Mouse (Mus musculus) CD8-positive naive resting alpha-beta T cell, adult 2 months (primary cell): Measurements from ENCODE around the gene Itk.

Experiments
- DNase-seq, 2 experiments: peaks; one replicate each; pipeline ENCODE4 v3.0.0; 2022; ENCODE audit warnings: low read depth in 2 of 2, low spot score in 2 of 2

Itk gene

DNA sequence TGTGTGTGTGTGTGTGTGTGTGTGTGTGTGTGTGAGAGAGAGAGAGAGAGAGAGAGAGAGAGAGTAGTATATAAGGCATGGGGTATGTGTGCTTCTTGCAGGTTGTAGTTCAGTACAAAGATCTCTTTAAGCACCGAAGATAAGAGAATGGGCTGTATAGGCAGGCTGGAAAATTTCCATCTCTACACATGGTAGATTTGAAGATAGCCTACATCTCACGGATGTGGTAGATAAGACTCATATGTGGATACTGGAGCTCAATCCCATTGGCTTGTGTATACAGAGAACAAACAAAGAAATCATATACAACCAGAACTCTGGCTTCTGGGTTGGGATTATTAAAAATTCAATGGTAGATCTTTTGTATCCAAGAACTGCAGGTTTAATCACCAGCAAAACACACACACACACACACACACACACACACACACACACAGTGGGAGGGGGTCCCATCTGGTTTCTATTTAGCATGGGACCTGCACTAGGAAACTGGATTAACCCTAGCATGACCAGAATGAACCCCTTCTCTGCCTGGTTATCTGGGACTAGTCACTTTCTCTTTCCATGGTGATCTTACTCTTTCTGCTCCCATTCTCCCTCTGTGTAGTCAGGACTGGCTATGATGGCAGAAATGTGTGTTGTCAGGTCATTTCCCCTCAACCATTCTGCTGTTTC is 28.2 kb downstream of the Itk start:
- no peak for DNase-seq

DNA sequence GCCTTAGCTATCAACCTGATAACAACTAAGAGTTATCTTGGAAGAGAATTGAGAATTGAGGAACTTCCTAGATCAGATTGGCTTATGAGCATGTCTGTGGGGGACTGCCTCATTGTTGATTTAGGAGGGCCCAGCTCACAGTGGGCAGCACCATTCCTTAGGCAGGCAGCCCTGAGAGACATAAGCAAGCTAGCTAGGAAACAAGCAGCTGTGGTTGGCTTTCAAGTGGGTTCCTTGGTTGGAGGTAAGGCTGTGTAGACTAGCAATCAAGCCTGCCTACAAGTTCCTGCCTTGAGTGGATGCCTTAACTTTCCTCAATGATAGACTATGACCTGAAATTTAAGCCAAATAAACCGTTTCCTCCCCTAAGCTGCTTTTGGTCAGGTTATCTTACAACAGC is 30.9 kb downstream of the Itk start:
- DNase-seq = peak in 1 of 2 experiments; percentile 61

DNA sequence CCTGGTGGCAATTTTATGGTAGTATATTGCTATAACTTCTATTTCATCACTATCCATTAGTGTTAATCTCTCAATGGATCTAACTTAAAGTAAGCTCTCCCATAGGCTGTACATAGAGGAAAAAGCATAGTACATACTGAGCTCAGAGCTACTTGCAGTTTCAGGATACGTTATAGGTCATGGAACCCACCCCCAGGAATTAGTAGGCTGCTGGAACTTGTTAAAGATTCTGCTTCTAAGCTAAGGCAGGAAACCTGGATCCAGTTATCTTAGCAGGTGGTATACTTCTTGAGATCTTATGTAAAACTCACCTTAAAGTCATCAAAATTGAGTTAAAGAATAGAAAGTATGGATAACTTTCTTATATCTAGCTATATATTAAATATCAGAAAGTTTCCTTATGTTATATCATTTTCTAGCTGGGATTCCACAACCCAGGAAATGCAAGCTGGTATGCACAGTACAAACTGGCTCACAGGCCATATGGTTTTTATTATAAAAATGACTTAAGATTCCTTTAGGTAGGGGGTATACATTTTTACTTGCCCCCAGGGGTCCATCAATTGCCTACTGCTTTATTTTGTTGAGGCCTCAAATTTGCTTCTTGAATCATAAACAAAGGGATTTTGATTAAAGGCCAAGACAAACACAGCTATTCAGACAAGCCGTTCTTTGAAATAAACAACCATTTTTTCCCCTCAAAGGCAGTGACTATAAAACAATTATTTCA is 39.5 kb downstream of the Itk start:
- no peak for DNase-seq

DNA sequence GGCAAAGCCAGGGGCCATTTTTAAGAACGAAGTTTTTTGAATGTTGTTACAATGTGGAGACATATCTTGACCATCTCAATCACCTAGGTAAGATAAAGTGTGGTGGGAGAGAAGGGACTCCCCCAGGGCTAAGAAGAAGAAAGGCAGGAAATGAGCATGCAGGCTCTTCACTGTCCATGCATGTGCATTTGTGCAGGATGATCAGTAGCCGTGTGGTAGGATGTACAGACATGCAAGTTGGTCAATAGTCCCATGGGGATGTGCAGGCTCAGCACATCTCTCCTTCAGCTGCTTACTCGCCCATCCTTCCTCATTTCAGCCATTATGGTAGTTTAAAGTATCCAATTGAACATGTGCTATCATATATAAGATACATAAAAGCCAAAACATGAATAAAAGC is 40.9 kb downstream of the Itk start:
- DNase-seq = no peak

DNA sequence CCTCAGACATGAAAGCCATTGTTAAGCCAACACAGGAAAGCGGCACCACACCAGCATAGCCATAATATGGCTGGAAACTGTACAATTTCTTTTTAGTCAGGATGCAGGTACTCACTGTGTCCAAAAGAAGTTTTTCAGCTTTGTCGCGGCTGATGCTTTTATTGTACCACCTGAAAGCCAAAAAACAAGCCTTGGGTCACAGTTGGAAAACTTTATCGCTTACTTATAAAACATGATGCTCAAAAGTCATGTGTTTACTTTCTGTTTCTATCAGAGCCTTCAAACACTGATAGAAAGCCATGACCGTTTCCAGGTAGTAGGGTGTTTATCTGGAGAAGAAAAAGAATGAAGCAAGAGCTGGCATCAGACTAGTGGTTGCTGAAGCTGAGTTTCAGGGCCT is 41.6 kb downstream of the Itk start:
- DNase-seq = no peak

DNA sequence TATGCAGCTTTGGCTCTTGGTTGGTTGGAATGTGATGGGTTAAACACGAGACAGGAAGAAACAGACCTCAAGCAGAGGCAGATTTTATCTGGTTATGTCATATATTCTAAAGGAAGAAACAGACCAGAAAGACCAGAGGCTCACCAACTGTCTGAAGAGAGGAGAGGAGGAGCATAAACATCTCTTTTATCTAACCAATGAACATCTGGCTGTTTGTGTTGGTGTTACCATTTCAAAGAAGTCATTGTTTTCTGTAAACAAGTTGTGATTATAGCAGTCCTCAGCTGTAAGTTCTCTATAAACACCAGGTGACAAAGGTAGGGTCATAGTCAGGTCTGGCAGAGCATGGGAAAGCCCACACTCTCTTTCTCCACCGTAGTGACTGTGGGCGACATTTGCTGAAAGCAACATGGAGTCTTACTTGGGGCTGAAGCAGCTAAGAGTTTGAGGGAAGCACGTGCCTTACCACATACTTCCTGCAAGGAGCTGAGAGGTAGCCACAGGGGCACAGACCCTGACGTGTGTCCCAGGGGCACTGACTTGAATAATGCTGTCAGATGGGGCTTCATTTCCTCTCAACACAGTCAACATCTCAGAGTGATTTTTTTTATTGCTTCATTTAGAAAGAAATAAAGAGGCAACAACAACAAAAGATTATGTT is 45.3 kb downstream of the Itk start:
- DNase-seq = peak; percentile 74 to 75

DNA sequence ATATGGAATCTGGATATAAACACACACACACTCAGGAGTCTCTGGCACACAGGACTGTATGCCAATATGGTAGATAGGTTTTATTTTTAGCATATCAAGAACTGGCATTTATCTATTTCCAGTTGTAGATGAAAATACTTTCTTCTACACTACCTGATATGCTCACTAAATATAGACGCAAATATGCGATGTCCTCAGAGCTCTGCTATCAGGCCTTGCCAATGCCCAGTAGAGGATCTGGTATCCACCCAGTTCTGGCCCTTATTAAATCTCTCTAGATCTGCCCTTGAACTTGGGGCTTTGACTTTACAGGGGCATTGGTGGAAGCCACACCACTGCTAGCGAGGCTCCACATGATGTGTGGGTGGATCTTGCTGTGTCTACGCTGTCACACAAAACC is 47.4 kb downstream of the Itk start:
- DNase-seq = no peak

DNA sequence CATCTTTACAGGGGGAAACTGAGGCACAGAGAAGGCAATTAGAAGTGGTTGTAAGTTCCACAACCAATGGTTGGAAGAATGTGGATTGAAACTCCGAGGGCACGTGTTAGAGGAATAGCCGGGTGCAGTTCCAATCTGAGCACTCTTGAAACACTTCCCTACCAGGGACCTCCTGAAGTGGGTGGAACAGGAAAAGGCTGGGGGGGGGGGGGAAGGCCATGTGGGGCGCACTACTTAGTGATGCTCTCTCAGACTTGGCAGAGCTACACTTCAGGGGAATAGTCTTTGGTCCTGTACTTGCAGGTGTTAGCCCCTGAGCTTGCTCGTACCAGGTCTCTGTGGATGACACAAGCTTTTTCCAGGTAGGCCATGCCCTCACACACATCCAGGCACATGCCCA is 53.3 kb downstream of the Itk start:
- DNase-seq = no peak

DNA sequence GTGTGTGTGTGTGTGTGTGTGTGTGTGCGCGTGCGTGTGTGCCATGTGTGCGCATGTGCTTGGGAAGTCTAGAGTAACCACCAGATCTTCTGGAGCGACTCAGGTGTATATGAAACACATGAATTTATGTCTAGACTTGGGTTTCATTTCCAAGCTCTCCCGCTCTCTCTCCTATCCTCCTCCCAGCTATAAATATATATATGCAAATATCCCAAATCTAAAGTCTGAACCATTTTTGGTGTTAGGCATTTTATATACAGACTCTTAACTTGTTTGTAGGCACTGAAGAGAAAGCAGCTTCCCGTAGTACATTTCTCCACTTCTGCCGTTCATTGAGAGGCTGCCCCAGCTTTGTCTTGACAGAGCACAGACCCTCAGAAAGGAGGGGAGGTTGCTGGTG is 57.1 kb downstream of the Itk start:
- DNase-seq = no peak

DNA sequence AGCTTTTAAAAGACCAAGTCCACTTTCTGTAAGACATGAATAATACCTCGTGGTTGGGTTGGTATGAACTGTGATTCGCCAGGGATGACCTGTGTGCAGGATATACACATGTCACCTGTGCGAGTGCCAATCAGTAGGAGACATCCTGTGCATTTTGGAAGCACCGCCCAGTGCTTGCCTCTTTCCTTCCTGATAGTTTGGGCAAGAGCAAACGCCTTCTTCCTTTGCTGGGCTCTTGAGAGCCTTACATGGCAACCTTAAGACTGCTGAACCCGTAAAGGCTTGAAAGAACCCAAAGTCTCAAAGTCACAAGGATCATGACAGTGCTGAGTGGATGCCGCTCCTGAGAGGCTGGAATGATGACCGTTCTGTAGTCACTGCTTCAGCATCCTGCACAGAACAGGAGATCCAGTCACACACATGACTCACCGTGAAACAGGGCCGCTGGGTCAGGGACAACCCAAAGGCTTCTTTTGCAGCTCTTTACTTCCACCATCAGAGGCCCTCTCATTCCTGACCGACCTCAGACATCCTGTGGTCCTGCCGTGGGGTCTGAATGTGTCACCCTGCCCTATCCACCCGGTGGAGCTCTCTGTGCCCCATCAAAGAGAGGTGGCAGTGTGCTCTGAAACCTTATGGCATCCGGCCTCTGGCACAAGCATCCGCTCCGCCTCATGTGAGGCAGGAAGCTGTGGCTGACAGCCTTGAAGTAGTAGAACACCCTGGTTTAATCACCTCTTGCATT is 62.9 kb downstream of the Itk start:
- DNase-seq = peak; percentile 75

DNA sequence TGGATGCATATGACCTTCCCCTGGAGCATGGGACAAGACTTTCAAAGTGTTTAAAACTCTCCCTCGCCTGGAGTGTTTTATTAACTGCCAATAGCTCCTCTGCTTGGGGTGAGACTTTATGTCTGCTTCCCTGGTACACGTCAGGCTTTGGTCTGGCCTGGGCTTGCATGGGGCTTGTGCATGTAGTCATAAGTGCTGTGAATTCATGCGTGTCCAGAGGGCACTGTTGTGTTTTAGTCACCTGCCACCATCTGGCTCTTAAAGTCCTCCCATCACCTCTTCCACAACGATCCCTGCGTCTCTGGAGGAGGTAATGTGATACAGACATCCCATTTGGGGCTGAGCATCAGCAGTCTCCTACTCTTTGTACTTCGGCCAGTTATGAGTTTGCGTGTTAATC is 67.8 kb downstream of the Itk start:
- DNase-seq = no peak

DNA sequence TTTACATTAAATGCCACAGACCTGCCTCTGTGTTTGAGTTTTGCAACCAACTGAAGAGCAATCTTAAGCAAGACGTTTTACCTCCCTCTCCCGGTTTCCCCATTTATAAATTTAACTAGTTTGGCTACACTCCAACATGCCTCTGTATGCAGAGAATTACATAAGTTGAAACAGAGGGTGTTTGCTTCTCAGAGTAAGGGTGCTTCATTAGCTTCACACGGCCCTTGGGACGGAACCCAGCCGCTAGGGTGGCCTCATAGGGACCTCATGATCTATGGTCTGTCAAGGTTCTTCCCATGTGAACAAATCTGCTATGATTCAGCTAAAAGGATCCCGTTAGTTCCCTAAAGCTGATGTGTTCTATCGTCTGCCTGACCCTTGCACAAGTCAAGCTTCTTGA is 74.8 kb downstream of the Itk start:
- DNase-seq = no peak

DNA sequence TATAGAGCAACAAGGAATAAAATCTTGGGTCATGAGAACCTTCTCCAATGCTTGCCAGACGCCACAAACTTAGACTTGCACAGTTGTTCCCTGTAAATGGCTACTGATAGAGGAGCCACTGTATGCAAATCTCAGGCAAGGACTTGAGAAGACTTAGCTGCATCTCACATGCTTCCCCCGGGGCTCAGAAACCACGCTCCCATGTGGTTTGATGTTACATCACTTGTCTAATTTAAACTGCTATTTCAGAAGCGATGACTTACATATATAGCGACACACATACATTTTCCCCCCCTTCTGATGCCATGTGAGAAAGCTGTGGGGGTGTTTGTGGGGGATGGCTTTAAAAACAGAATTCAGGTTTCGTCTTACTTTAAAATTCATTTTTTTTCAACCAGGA is 75.5 kb downstream of the Itk start:
- DNase-seq = peak in 1 of 2 experiments; percentile 42

DNA sequence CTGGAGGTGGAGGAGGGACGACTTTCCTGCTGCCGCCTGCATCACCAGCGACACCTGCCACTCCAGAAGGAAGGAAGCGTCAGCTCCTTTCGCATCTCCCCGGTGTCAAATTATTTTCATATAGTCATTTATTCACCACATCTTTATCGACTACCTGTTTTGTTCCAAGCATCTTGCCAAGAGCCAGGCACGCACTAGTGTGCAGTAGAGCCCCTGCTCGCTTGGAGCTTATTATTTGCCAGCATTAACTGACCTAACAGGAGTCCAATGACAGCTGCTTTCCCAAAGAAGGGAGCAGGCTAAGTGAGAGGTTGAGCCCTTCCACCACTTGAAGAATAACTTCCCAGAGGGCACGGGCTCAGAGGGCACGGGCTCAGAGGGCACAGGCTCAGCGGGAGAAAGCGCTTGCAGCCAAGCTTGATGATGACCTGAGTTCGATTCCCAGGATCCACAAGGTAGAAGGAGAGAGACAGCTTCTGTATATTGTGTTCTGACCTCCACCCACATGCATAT is 76.7 kb downstream of the Itk start, which contains the start of gene Cyfip2:
TSS of gene Cyfip2 (minus strand) at position 337 of the 513 bp plus-strand sequence.
- no peak for DNase-seq

DNA sequence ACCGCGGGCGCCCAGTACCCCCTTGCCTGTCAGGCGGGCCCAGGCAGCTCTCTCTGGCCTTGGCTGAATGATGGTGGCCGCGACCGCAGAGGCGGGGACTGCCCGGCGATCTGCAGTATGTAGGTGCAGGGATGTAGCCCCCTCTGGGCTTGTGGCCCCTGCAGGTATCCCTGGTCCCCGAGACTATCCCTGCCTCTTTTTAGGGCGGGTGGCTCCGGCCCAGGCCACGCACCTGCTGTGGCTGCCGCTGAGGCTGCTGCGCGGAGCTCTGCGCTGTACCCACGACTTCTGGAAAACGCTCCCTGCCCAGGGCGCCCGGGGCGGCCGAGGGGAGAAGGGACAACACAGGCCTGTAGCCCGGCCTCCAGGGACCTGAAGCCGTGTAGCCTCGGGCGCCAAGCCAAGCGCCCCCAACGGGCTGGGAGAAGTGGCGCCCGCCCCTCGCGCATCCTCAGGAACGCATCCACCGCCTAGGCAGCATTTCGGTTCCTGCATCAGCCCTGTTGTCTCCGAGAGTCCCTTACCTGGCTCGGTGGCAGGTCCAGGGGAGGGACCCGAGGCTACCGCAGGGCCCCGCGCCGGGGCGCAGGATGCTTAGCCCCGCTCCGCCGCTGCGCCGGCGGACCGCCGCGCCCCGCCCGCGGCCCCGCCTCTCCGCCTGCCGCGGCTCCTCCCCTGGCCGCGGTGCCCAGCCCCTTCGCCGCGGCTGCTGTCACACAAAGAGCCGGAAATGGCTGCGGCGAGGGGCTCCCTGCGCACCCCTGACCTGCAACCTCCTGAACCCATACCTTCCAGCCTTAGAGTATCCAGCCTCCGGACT is 77.4 kb downstream of the Itk start:
- DNase-seq = peak; percentile 65 to 68

DNA sequence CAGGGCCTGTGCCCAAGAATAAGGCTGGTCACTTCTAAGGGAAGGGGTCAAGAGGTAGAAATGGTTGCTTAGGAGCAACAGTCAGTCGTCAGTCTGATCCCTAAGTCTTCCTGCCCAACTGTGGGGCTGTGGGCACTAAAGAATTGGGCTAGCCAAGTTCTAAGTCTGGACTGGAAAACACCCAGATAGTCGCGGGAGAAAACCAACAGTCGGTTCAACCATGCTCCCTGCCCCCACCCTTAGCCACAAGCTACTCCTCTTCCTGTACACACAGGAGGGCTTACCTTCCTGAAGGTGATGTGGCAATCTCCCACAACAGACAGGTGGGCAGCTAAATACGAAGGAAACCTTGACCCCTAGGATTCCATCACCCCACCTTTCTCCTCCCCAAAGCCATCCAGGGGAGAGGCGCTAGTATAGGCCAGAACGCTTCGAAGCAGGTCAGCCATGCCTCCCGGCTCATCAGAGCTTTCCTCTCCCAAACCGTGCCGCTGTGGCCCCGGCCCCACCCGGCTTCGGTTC is 78.1 kb downstream of the Itk start:
- DNase-seq = peak; percentile 45 to 66

DNA sequence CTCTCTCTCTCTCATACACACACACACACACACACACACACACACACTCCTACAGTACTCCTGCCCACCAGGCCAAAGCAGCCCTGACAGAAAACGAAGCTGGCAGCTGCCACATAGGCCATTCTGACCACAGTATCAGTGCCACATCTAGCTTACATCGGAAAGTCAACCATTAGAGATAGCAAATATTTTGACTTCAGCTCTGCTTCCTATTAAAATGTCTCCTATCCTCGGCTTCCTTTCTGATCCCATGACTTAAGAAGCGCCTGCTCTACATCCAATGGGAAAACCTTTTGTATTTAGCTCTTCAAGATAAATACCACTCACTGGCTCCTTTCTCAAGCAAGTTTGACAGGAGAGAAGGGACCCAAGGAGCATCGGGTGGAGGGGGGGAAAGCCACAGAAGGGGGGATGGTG is 78.7 kb downstream of the Itk start:
- no peak for DNase-seq

DNA sequence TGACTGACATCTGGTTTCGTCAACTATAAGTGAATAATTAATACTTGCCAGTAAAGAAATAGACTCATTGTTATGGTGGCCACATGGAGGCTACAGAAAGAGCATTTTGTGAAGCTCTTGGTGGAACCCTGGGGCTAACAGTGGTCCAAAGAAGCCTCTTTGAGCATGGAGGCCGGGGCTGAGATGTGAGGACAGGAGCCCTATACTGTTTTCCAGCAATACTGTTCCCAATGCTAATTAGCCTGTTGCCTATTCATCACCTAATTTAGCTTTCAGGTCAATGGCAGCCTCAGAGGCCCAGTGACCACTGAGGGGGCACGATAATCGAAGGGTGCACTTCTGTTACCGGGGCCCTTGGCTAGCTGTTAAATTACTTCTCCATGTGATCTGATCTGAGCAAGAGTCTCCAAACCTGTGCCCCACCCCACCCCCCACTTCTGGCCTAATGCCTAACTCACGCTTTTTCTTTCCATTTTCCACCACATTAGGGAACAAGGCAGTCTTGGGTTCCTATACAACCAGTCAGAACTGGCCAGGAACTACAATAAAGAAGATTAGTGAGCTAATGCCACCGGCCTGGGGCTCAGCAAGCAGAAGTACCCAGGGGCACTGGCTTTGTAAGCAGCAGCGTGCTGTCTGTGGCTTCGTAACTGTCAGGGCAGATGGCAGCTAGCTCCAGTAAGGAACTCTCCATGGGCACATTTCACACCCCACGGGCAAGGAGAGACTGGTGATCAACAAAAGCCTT is 79.3 kb downstream of the Itk start:
- DNase-seq = no peak

DNA sequence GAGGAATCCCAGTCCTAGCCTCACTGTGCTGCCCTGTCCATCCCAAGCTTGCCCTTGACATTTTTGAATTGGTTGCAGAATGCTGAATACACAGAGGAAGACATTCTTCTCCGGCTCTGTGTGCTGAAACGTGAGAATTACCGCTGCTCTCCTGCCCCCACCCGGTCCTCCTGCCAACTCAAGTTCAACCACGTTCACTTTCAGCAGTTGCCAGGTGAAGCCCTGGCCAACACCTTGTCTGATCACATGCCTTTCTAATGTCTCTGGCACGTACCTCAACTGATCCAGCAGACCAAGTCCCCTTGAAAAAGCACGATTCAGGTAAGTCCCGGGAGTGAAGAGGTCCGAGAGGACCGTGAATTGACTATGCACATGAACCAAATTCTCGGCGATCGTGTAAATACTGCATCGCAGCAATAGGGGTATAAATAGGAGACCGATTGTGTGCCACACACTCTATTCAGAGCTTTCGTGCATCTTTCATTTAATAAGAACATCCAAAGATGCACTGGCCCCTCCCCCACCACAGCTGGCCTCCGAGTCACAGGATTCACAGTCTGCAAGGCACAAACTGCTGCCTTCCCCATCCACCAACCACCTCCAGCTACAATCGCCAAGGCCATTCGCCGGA is 80.1 kb downstream of the Itk start:
- DNase-seq = no peak
